Mouse (Mus musculus): ENCODE results near the gene Olfr568.
A peak's percentile ranks its signal among the peaks of the same experiment; 100 is the strongest.

The Olfr568 gene

GRCm38 (mm10) chr7:102876822-102877221 lies at the start of gene Olfr568:
Gene Olfr568 (plus strand): TSS chr7:102877122.
- no peak for DNase-seq (ENCODE audit: low read depth, low spot score)

GRCm38 (mm10) chr7:102855807-102856206 lies 21.1 kb upstream of the Olfr568 start:
- DNase-seq (ENCODE audit: low read depth, low spot score), result no peak

- DNase-seq (ENCODE audit: low read depth, low spot score), result no peak
These were observed 18.3 kb upstream of the Olfr568 start, which contains the start of gene Olfr566 for GRCm38 (mm10) chr7:102858665-102859064. Gene Olfr566 (minus strand): TSS chr7:102858765.

- DNase-seq (ENCODE audit: low read depth, low spot score), result no peak
These were observed 13.9 kb downstream of the Olfr568 start, which contains the start of gene Olfr569 for GRCm38 (mm10) chr7:102890782-102891181. Gene Olfr569 (minus strand): TSS chr7:102890882.

- no peak for DNase-seq (ENCODE audit: low read depth, low spot score)
These were observed 38.3 kb downstream of the Olfr568 start for GRCm38 (mm10) chr7:102915261-102915660.

- DNase-seq (ENCODE audit: low read depth, low spot score), result no peak
These were observed 39.5 kb downstream of the Olfr568 start for GRCm38 (mm10) chr7:102916405-102916804.

- DNase-seq (ENCODE audit: low read depth, low spot score), result no peak
These were observed 40.3 kb downstream of the Olfr568 start, which contains the start of gene Olfr571 for GRCm38 (mm10) chr7:102917032-102917875. Gene Olfr571 (minus strand): TSS chr7:102917536.

GRCm38 (mm10) chr7:102919632-102920031 lies 42.7 kb downstream of the Olfr568 start:
- peak; percentile 59 for DNase-seq (ENCODE audit: low read depth, low spot score)

GRCm38 (mm10) chr7:102924109-102924508 lies 47.2 kb downstream of the Olfr568 start, which contains the start of gene Olfr572:
Gene Olfr572 (plus strand): TSS chr7:102924409.
- DNase-seq (ENCODE audit: low read depth, low spot score), result no peak

GRCm38 (mm10) chr7:102927105-102927504 lies 50.2 kb downstream of the Olfr568 start:
- DNase-seq (ENCODE audit: low read depth, low spot score), result no peak

Measured in forelimb bud, embryonic 11.5 days (tissue).